Mouse (Mus musculus) forebrain, embryonic 13.5 days (tissue): ENCODE results near the gene Tmem38b. TPM values are rescaled to one million over a fixed set of nuclear protein-coding genes. Genes with fewer than 3 reads are reported as not detected.

ENCODE experiments used
- ATAC-seq: fragments of 200-750 bp; cut with Nextera tagmentation; 2 replicates; pipeline ENCODE4 v1.8.0; 2017
- H3K27ac ChIP-seq: fragments of 300-500 bp; sonication (generic); 2 replicates; pipeline ENCODE4 v1.5.1; 2015; ENCODE audit warnings: inconsistent platforms, mild to moderate bottlenecking, moderate library complexity
- H3K27me3 ChIP-seq: fragments of 300-500 bp; sonication (generic); 2 replicates; pipeline ENCODE4 v1.6.1; 2015; ENCODE audit warnings: mild to moderate bottlenecking, inconsistent platforms
- H3K36me3 ChIP-seq: fragments of 300-500 bp; sonication (generic); 2 replicates; pipeline ENCODE4 v1.6.1; 2015; ENCODE audit warnings: mild to moderate bottlenecking, inconsistent platforms; ENCODE audit not compliant: poor library complexity, severe bottlenecking
- H3K4me1 ChIP-seq: fragments of 300-500 bp; sonication (generic); 2 replicates; pipeline ENCODE4 v1.6.1; 2015; ENCODE audit warnings: inconsistent platforms
- H3K4me2 ChIP-seq: fragments of 300-500 bp; sonication (generic); 2 replicates; pipeline ENCODE4 v1.6.1; 2015; ENCODE audit warnings: inconsistent platforms, mild to moderate bottlenecking, moderate library complexity
- H3K4me3 ChIP-seq: fragments of 300-500 bp; sonication (generic); 2 replicates; pipeline ENCODE4 v1.5.1; 2015; ENCODE audit warnings: mild to moderate bottlenecking, inconsistent platforms
- H3K9ac ChIP-seq: fragments of 300-500 bp; sonication (generic); 2 replicates; pipeline ENCODE4 v1.6.1; 2015; ENCODE audit warnings: mild to moderate bottlenecking, inconsistent platforms
- H3K9me3 ChIP-seq: fragments of 300-500 bp; sonication (generic); replicated peaks from 2 replicates; pipeline ENCODE4 v1.6.1; 2016; ENCODE audit warnings: inconsistent platforms
- WGBS: fragments of 180-500 bp; shearing (Covaris S2); methylation state at CpG from one replicate; pipeline ENCODE4 v1.1.7; 2015; 5-methylcytosine and 5-hydroxymethylcytosine counted together
- polyA plus RNA-seq: library from polyadenylated mRNA; unstranded; fragments of >200 nt; fragmentation: Nextera tagmentation; extraction: Ambion mirVana; gene quantifications from 2 replicates; pipeline ENCODE4 v1.2.1, GENCODE M21; 2015

Gene Tmem38b
- polyA plus RNA-seq, 1 experiment from 2014 or later = 6.8 TPM

DNA sequence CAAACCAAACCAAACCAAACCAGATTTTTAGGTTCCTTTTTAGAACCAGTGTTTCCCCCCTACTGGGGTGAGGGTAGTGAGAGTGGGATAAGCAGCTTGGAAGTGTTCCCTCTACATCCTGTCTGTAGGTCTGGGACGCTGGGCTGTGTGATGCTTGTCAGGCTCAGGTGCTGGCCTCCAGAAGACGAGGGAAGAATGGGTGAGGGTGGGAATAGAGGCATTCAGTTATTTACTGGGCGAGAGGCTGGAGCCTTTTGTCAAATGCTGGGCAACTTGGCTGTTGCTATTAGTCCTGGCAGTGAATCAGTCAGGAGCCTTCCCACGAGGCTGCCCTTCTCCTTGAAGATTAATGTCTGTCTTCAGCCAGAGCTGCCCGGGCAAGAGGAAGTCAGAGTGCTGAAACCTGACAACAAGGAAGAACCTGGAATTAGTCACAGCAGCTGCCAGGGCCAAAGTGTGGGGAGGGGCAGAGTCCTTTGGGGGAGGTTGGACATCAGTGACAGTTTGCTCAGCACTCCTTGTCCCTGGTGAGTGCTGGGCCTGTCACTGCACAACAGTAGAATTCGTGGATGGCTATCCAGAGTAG lies 74.6 kb downstream of the Tmem38b start:
- H3K4me2 ChIP-seq = no peak overlapping the region
- H3K9ac ChIP-seq = no peak overlapping the region
- H3K4me1 ChIP-seq = no peaks in the 10 kb centered on the region
- no peaks in the 10 kb centered on the region for H3K27me3 ChIP-seq
- no peak overlapping the region for H3K4me3 ChIP-seq
- H3K36me3 ChIP-seq = no peaks in the 10 kb centered on the region
- H3K27ac ChIP-seq = no peak overlapping the region
- no peak for ATAC-seq
- H3K9me3 ChIP-seq = no peaks in the 10 kb centered on the region
- WGBS = 68% methylated on average over 6 of the region's 6 CpGs

- Histone ChIP-seq H3K36me3 (no peaks in the 10 kb centered on the region), H3K27me3 (no peaks in the 10 kb centered on the region), H3K4me2 (no peak overlapping the region), H3K4me3 (no peak overlapping the region), H3K4me1 (no peaks in the 10 kb centered on the region), H3K9me3 (no peaks in the 10 kb centered on the region), H3K27ac (no peak overlapping the region), H3K9ac (no peak overlapping the region)
- ATAC-seq = no peak
- 89% methylated on average over 7 of the region's 7 CpGs for WGBS
Measured at GRCm38 (mm10) chr4:53904335-53904734, 78.5 kb downstream of the Tmem38b start.

- H3K9ac ChIP-seq = no peak overlapping the region
- no peaks in the 10 kb centered on the region for H3K9me3 ChIP-seq
- no peak for ATAC-seq
- no peaks in the 10 kb centered on the region for H3K4me1 ChIP-seq
- H3K27ac ChIP-seq = no peak overlapping the region
- 41% methylated on average over 6 of the region's 6 CpGs for WGBS
- no peak overlapping the region for H3K4me3 ChIP-seq
- H3K4me2 ChIP-seq = no peak overlapping the region
- H3K36me3 ChIP-seq = no peaks in the 10 kb centered on the region
- H3K27me3 ChIP-seq = no peaks in the 10 kb centered on the region
Measured at GRCm38 (mm10) chr4:53905537-53905936, 79.7 kb downstream of the Tmem38b start.

DNA sequence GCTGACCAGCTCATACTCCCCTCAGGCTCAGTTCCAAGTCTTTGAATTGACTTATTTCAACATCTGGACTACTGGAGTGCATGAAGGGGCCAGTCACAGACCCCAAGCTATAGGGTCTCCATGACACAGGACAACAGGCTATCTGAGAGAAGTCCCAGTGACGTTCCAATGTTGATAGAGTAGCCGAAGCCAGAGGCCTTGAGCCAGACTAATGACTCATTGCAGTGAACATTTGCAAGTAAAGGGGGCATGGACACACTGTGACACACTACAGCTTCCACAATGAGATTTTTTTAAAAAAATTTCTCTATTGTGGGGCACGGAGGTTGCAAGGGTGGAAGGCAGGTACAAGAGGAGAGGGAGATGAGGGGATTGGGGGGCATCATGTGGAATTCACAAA lies 81.2 kb downstream of the Tmem38b start:
- 89% methylated on average over 3 of the region's 3 CpGs for WGBS
- H3K27me3 ChIP-seq = no peaks in the 10 kb centered on the region

More for the DNA sequence above, 81.2 kb downstream of the Tmem38b start:
- Histone ChIP-seq H3K9me3 (no peaks in the 10 kb centered on the region), H3K36me3 (no peaks in the 10 kb centered on the region), H3K4me3 (no peak overlapping the region), H3K27ac (no peak overlapping the region), H3K4me1 (no peaks in the 10 kb centered on the region), H3K4me2 (no peak overlapping the region), H3K9ac (no peak overlapping the region)
- ATAC-seq = no peak

Other genes starting within 250 kb of the Tmem38b start
- gene Fsd1l, start 194.6 kb upstream of the Tmem38b start, polyA plus RNA-seq = 48.1 and 56.1 TPM in 2 replicates
- 19.3 and 20.5 TPM in 2 replicates for gene Fktn, start 112.0 kb upstream of the Tmem38b start, polyA plus RNA-seq
- gene Tal2, start 46.3 kb upstream of the Tmem38b start, polyA plus RNA-seq = 0.97 and 1.1 TPM in 2 replicates